Mouse (Mus musculus): ENCODE results near the gene Proca1.

DNA sequence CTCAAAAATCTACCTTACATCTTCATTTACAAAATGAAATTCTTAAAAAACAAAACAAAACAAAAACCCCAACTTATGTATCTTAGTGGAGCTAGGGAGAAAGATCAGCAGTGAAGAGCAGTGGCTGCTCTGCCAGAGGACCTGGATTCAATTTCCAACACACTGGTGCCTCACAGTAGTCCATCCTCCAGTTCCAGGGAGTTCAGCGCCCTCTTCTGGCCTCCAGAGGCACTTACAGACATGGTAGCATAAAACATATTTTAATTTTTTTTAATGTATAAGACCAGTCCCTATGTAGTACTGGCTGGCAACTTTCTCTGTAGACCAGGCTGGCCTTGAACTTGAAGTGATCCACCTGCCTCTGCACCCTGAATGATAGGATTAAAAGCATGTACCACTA, 42.0 kb upstream of the Proca1 start:
- TF ChIP-seq EP300 (IDR thresholded peaks at IDR 0.05) (no peak), CTCF (IDR thresholded peaks at IDR 0.05) (peak; percentile 66)
